Mouse (Mus musculus): ENCODE measurements at regions not wholly inside any gene's neighbourhood (a gene's known extent, or its start where the extent isn't known, plus 50 kb on each side); places are given as distances from the start of the nearest gene placed in this dataset.

- no peak for DNase-seq (ENCODE audit: low spot score)
Observed at GRCm38 (mm10) chr12:92292460-92293340, 443.7 kb upstream of the Sel1l start.

- DNase-seq (ENCODE audit: low spot score), result no peak
Observed at GRCm38 (mm10) chr12:92291490-92291889, 442.5 kb upstream of the Sel1l start.

GRCm38 (mm10) chr12:92285511-92285910, 436.6 kb upstream of the Sel1l start:
- DNase-seq (ENCODE audit: low spot score), result no peak

- DNase-seq (ENCODE audit: low spot score), result no peak
Observed at GRCm38 (mm10) chr12:92280470-92280869, 431.5 kb upstream of the Sel1l start.

- no peak for DNase-seq (ENCODE audit: low spot score)
Observed at GRCm38 (mm10) chr12:92251962-92252361, 403.0 kb upstream of the Sel1l start.

GRCm38 (mm10) chr12:92246790-92247451, 398.0 kb upstream of the Sel1l start:
- DNase-seq (ENCODE audit: low spot score), result no peak

- no peak for DNase-seq (ENCODE audit: low spot score)
Observed at GRCm38 (mm10) chr12:92239956-92240699, 391.2 kb upstream of the Sel1l start.

- no peak for DNase-seq (ENCODE audit: low spot score)
Observed at GRCm38 (mm10) chr12:92233650-92234408, 384.9 kb upstream of the Sel1l start.

- no peak for DNase-seq (ENCODE audit: low spot score)
Observed at GRCm38 (mm10) chr12:92228585-92228984, 379.6 kb upstream of the Sel1l start.

- no peak for DNase-seq (ENCODE audit: low spot score)
Observed at GRCm38 (mm10) chr12:92203351-92203750, 354.4 kb upstream of the Sel1l start.

GRCm38 (mm10) chr12:92200602-92201001, 351.6 kb upstream of the Sel1l start:
- DNase-seq (ENCODE audit: low spot score), result no peak

GRCm38 (mm10) chr12:92198738-92199477, 350.0 kb upstream of the Sel1l start:
- DNase-seq (ENCODE audit: low spot score), result no peak

GRCm38 (mm10) chr12:92193934-92194685, 345.2 kb upstream of the Sel1l start:
- no peak for DNase-seq (ENCODE audit: low spot score)

- DNase-seq (ENCODE audit: low spot score), result no peak
Observed at GRCm38 (mm10) chr12:92193199-92193933, 344.4 kb upstream of the Sel1l start.

- no peak for DNase-seq (ENCODE audit: low spot score)
Observed at GRCm38 (mm10) chr12:92189022-92189421, 340.1 kb upstream of the Sel1l start.

- no peak for DNase-seq (ENCODE audit: low spot score)
Observed at GRCm38 (mm10) chr12:92187133-92187482, 338.2 kb upstream of the Sel1l start.

- DNase-seq (ENCODE audit: low spot score), result no peak
Observed at GRCm38 (mm10) chr12:92186448-92187132, 337.6 kb upstream of the Sel1l start.

- no peak for DNase-seq (ENCODE audit: low spot score)
Observed at GRCm38 (mm10) chr12:92179292-92179691, 330.3 kb upstream of the Sel1l start.

- no peak for DNase-seq (ENCODE audit: low spot score)
Observed at GRCm38 (mm10) chr12:92156726-92157125, 307.8 kb upstream of the Sel1l start.

All from ovary, postnatal 14 days (tissue).